Mouse (Mus musculus) left cerebral cortex, postnatal 36 days (tissue): ENCODE measurements around the gene Gja6. TPM values are rescaled to one million over a fixed set of nuclear protein-coding genes. Genes with fewer than 3 reads are reported as not detected.

Experiments
- DNase-seq, 2 experiments: peaks; one replicate each; pipeline ENCODE4 v3.0.0; 2021 to 2022; ENCODE audit warnings: low spot score in 2 of 2, mixed read lengths in 1 of 2
- intact Hi-C: fragments of 180-260 bp; cut with DNase I; formaldehyde crosslinking; loops from one replicate; pipeline ENCODE4 v1.15.1; 2025
- total RNA-seq, 2 experiments: library from RNA; stranded (reverse); gene quantifications; 2 replicates each; pipeline ENCODE4 v1.2.3; 2021

Gene Gja6
- 1 to 10 TPM; 1.2 to 2.8 TPM for total RNA-seq

DNA sequence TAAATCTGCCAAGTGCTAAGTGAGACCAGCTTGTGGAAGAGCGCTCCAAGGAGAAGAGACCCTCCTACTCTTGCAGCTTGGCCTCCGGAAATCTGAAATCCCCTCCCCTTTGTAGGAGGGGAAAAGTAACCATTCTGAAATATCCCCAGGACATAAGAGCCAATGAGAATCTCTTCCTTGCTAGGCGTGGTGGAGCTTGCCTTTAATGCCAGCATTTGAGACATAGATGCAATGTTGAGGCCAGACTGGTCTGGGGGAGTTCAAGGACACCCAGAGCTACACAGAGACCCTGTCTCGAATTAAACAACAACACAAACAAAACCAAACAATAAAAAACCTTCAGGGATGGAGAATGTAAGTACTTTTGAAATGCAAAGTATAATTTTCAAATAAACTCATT is at the start of gene Gja6:
TSS of gene Gja6 (minus strand) at position 101 of the 400 bp plus-strand sequence.
- DNase-seq: no peak
- intact Hi-C loops: loop anchor here (5.0 kb wide), 1 partner anchor 85 kb away; the partner anchor contains the start of gene Cdkl5

DNA sequence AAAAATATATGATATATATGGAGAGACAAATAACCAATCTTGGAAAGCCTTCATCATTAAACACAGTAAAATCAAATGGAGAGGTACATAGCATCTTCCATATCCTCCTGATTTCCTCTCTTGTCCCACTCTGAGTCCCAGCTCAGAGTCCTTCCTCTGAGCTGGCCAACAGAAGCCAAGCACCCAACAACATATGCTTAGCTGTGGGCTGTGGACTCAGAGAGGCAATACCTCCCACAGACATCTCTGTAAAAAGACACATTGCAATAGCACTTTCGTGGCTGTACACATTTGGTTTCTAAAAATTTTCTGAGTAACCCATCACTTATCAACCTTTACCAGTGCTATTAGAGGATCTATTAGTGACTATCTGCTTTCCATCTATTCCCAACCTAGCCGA is 42.7 kb upstream of the Gja6 start:
- intact Hi-C loops: no loop called here
- DNase-seq: no peak

DNA sequence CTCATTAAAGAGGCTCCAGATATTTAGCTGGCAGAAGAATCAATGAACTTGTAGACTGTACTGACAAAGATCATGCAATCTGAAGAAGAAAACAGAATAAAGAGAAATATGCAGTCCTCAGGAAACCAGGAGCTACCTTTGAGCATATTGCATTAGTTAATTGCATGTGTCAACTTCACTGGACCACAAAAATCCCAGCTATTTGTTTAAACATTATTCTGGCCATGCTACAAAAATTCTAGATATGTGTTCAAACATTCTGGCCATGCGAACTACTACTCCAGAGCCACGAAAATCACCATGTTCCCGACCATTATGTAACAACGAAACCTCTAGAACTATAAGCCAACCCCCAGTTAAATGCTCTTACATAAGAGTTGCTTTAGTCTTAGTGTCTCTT is 37.9 kb upstream of the Gja6 start:
- intact Hi-C loops: no loop called here
- no peak for DNase-seq

DNA sequence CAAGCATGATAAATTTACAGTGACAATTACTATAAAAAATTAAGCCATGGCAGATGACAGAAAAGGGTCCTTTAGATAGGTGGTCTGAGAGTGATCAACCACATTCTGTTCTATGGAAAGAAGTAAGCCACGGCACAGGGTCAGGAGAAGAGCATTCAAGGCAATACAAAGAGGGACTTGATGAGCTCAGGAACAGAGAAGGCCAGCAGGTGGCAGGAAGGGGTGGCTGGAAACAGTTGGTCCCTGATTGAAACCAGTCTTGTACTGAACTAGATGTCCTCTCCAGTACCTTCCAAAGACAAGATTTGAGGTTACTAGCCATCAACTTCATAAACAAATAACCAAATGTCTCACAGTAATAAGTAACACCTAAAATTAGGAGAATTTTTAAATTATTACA is 28.7 kb upstream of the Gja6 start:
- intact Hi-C loops: no loop called here
- no peak for DNase-seq

DNA sequence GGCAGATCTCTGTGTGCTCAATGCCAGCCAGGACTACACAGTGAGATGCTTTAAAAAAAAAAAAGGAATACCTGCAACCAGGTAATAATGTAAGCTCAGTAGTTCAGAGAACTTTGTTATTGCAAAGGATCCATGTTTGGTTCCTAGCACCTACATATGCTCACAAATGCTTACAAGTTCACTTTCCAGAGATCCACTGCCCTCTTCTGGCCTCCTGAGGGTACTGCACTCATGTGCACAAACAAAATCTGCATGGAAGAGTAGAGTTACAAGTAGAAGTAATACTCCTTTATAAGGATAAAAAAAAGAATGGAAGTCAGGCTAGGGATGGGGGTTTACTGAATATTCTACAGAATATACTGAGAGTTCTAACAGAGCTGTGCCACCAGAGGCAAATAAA is 23.8 kb upstream of the Gja6 start:
- intact Hi-C loops: no loop called here
- DNase-seq: no peak

DNA sequence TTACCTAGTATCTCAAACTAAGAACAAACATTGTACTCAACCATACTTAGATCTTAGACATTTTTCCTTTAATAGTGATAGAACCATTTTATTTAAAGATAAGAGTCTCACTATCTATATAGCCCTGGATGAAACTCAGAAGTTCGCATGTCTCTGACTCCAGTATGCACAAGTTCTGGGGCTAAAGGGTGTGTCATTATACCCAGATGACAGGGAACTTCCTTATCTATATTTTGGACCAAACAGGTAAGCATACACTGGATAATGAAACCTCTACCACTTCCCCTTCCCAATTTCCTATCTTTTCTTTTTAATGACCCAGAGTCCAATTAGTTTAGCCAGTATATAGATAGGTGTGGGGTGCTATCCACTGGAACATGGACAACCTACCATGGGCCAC is 22.0 kb upstream of the Gja6 start:
- intact Hi-C loops: no loop called here
- no peak for DNase-seq

DNA sequence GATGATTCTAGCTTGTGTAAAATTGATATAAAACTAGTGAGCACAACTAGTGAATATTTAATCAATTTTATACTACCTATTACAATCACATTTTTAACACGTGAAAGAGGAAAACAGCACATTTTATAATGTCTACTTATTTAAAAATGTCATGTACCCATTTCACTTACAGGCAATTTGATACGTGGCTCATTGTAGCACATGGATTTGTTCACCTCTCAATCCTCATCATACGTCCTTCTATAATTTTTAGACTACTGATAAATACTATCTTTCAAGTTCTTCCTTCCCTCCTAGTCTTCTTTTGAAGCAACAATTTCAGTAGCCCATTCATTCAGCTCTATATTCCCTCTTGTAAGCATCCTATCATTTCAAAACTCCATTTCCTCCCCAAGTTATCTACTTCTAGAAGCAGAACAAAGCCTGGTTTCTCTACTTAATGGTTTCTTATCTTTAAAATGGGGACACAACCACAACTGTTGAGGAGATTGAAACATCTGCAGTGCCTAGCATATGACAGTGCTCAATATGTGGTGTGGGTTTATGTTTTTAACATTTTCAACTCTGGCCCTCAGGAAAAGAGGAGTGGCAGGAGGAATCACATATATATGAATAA is 12.3 kb upstream of the Gja6 start:
- intact Hi-C loops: no loop called here
- DNase-seq: no peak

DNA sequence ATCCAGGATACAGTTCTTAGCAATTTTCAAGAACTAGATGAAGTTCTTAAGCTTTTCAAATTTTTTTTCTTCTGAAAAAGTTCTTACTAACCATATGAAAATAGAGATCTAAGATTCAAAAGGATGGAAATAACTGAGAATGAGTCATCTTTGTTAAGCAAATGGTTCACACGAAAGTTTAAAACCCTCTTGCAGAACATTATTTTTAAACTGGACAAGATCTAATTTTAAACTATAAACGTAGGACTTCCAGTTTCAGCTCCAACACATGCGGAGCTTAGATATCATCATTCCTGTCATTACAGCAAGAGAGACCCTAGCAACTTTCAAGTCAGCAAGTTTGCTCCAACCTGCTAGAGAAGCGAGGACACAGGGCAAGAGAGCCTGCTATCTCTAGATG is 375 bp downstream of the Gja6 start:
- DNase-seq: no peak
- intact Hi-C loops: loop anchor here (5.0 kb wide), 1 partner anchor 86 kb away; the partner anchor contains the start of gene Cdkl5

DNA sequence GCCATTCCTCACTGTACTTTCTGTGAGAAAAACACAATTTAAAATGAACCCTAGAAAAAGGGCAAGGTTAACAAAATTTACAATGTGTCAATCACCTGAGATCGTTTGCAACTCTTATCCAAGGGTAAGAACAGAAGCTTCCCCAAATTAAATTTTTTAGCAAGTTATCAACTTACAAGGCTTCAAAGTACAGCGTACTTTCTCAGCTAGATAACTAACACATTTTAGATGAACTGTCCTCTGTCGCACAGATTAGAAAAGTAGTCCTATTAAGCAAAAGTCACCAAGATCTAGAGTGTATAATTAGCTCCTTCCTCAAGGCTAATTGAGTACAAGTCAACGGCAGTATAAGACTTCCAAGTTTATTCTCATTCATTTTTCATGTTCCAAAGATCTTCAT is 939 bp downstream of the Gja6 start:
- DNase-seq: no peak
- intact Hi-C loops: loop anchor here (5.0 kb wide), 1 partner anchor 86 kb away; the partner anchor contains the start of gene Cdkl5

DNA sequence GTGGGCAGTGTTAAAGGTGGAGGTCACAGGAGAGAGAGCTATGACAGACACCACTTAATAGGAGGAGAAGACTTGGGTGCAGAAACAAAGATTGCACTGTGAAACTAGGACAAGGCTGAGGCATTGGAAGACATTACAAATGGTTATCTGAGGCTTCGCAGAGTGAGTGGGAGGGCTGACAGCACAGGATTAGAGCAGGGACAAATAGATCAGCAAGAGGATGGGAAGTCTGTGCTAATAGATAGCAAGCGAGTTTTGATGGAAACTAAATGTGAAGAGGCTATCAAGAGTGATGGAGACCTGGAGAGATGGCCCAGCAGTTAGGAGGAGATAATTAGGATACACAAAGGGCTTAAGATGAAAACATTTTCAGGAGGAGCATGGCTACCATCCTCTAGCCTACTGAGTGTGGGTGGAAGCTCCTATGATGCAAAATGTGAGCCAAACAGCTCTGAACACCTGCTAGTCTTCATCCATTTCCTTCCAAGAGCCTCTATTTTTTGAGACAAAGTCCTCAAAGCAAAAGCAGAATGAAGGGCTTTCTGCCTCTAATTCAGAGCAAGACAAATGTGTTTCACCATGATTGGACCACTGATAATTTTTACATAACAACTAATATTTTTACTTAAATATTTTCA is 1.7 kb downstream of the Gja6 start:
- no peak for DNase-seq
- intact Hi-C loops: loop anchor here (5.0 kb wide), 1 partner anchor 87 kb away; the partner anchor contains the start of gene Cdkl5

DNA sequence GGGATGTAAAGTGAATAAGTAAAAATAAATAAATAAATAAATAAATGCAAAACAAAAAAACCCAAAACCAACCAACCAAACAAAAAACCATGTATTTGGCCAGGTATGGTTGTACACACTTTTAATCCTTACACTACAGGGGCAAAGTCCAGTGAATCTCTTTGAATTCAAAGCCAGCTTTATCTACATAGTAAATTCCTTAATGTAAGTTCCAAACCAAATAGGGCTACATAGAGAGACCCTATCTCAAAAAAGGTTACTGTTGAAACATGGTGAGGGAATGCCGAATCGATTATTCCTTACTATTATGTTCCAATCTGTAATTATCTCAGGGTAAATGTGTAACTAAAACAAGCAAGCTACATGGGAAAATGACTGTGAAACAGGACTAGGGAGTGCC is 5.7 kb downstream of the Gja6 start:
- intact Hi-C loops: no loop called here
- DNase-seq: no peak

DNA sequence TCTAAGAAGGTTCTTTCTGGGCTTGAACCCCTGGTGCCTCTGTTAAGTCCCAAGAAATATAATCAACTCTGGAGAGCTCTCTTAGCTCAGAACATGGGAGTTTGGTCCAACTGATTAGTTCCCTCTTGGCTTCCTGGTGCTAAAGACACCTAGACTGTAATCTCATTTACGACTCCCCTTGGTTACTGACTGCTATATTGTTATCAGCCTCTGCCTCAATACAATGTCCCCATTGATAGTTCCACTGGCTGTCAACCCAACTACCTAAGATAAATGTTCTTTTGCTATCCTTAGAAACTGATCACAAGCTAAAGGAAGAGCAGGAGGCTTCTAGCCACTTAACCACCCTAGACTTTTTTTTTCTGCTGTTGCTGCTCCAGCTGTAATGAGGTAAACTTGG is 14.8 kb downstream of the Gja6 start:
- intact Hi-C loops: no loop called here

DNA sequence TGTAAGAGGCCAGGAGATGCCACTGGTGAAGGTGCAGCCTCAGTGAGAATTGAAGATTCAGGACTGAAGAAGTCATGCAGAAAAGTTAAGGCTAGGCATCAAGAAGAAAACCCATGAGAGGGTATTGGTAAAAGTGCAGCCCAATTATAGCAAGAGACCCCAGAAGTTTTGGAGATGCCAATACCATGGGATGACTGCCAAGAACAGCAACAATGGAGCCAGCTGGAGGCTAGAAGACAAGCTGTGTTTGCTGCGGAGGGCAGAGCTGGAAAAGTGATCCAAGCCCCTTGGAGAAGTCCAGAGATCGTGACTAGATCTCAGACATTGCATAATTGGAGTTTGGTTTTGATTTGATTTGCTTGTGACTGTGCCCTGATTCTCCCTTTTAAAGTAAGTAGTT is 20.6 kb downstream of the Gja6 start:
- DNase-seq: no peak
- intact Hi-C loops: no loop called here

More for the DNA sequence above, 14.8 kb downstream of the Gja6 start:
- DNase-seq: no peak

DNA sequence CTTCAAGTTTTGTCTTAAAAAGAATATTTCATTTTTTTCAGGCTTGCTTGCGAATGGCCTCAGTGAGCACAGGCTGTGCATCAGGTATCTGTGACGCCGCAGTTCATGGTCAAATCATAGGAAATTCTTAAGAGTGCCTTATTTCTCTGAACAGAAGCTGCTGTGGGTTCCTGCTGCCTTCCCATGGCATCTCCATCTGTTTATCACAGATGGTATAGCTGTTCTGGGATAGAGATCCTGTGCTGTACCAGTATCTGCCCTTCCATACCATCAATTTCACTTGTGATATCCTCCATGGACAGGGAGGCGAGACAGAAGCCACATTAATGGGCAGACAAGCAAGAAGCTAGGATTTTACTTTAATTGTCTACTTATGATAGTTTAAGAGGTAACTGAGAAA is 40.3 kb downstream of the Gja6 start:
- intact Hi-C loops: no loop called here
- DNase-seq: no peak

DNA sequence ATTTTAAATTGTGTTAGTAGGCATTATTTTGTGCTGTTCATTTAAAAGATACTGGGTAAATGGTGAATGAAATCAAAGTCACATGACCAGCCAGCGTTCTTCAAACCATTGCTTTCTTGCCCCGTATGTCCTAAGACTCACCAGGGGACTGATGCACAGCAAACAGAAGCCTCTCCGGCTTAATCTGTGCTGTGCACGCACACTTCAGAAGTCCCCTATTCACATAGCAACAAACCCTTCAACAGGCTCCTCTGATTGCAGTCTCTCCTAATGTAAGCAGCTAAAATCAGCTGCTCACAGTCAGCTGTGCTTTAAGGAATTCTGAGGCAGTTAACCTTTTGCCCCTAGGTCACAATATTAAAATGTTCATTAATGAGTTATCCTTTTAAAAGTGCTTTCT is 41.8 kb downstream of the Gja6 start:
- intact Hi-C loops: no loop called here
- no peak for DNase-seq

DNA sequence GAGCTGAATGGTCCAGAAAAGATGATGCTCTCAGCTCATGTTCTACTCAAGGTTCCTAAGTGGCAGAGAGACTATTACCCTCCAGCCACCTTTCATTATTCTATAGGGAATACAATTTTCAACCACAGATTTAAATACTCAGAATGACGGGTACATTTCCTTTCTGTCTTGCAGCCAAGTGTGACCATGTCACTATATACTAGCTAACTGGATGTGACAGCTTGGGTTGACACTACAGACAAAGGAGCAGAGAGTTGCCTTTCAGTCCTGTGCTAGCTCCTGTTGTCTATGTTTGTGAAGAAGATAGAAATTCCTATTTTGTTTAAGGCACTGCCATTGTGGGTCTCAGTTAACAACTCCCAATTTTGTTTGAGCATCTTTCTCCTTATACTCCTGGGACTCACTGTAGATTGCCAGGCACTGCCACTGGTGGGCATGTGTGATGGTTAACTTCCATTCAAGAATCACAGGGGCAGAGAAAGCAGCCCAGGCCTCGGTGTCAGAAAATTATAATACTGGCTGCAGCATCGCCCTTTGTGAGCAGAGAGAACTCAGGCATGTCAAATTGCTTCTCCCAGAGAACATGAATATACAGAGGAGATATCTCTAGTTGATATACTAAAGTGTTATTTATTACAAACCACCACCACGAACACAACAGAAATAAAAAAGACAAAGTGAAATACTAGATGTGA is 43.0 kb downstream of the Gja6 start:
- DNase-seq: no peak
- intact Hi-C loops: no loop called here

Other genes with a start within 250 kb of the Gja6 start
- 1 to 10 TPM in 1 of 2 experiments, under 1 TPM in 1; 0.41 to 1.5 TPM for gene Ppef1, start 171.3 kb downstream of the Gja6 start, total RNA-seq
- under 1 TPM in 1 of 2 experiments, not detected in 1; 0.07 TPM for gene Rs1, start 139.0 kb downstream of the Gja6 start, total RNA-seq
- gene Cdkl5, start 87.7 kb upstream of the Gja6 start, total RNA-seq: 100 to 1,000 TPM; 152 to 159 TPM
- under 1 TPM; 0.81 to 0.88 TPM for gene Scml2, start 210.1 kb upstream of the Gja6 start, total RNA-seq